Mouse (Mus musculus) myocyte (in vitro differentiated cells): ENCODE data around the gene Tox4. TPM values are rescaled to one million over a fixed set of nuclear protein-coding genes. Genes with fewer than 3 reads are reported as not detected.

ENCODE experiments used
- H3K27me3 ChIP-seq: one replicate; pipeline ENCODE4 v1.6.1; 2011; ENCODE audit not compliant: control insufficient read depth, insufficient read depth, insufficient read length
- H3K36me3 ChIP-seq: one replicate; pipeline ENCODE4 v1.6.1; 2011; ENCODE audit not compliant: control insufficient read depth, insufficient read depth
- H3K4me2 ChIP-seq: one replicate; pipeline ENCODE4 v1.6.1; 2011; ENCODE audit warnings: low read depth, control low read depth
- H3K4me3 ChIP-seq: one replicate; pipeline ENCODE4 v1.5.1; 2011; ENCODE audit warnings: mild to moderate bottlenecking, control low read depth, moderate library complexity
- H3K79me2 ChIP-seq: one replicate; pipeline ENCODE4 v1.6.1; 2011; ENCODE audit not compliant: control insufficient read depth, insufficient read depth
- H3ac ChIP-seq: one replicate; pipeline ENCODE4 v1.6.1; 2011; ENCODE audit not compliant: control insufficient read depth, insufficient read length
- CEBPB ChIP-seq: IDR thresholded peaks from 2 replicates; pipeline ENCODE4 v1.6.1; 2011; ENCODE audit warnings: mild to moderate bottlenecking, moderate library complexity; ENCODE audit not compliant: poor library complexity, insufficient read depth, severe bottlenecking
- E2F4 ChIP-seq: IDR thresholded peaks from one replicate; pipeline ENCODE4 v1.6.1; 2011; ENCODE audit warnings: mild to moderate bottlenecking, control low read depth, moderate library complexity; ENCODE audit not compliant: insufficient read depth
- MAX ChIP-seq: IDR thresholded peaks from one replicate; pipeline ENCODE4 v1.6.1; 2011; ENCODE audit warnings: low read depth, mild to moderate bottlenecking, control low read depth
- MYOD1 ChIP-seq, 3 experiments: IDR thresholded peaks; one replicate each; pipeline ENCODE4 v1.6.1; 2011; ENCODE audit warnings: control low read depth in 2 of 3, low read depth in 2 of 3, mild to moderate bottlenecking in 2 of 3, moderate library complexity in 1 of 3; ENCODE audit not compliant: insufficient read length in 2 of 3, control insufficient read depth in 1 of 3
- MYOG ChIP-seq, 3 experiments: IDR thresholded peaks; one replicate each; pipeline ENCODE4 v1.6.1; 2011; ENCODE audit warnings: control low read depth in 2 of 3, low read depth in 2 of 3, mild to moderate bottlenecking in 2 of 3; ENCODE audit not compliant: insufficient read length in 2 of 3, control insufficient read depth in 1 of 3, insufficient read depth in 1 of 3
- POLR2A ChIP-seq: IDR thresholded peaks from one replicate; pipeline ENCODE4 v1.6.1; 2011; ENCODE audit warnings: low read depth, mild to moderate bottlenecking, control low read depth, moderate library complexity; ENCODE audit not compliant: insufficient read length
- POLR2AphosphoS2 ChIP-seq: IDR thresholded peaks from one replicate; pipeline ENCODE4 v1.6.1; 2011; ENCODE audit warnings: low read depth, control low read depth; ENCODE audit not compliant: insufficient read length
- REST ChIP-seq: IDR thresholded peaks from one replicate; pipeline ENCODE4 v1.6.1; 2011; ENCODE audit warnings: mild to moderate bottlenecking, control low read depth, moderate library complexity; ENCODE audit not compliant: insufficient read depth, insufficient read length
- SRF ChIP-seq: IDR thresholded peaks from one replicate; pipeline ENCODE4 v1.6.1; 2011; ENCODE audit warnings: low read depth; ENCODE audit not compliant: control insufficient read depth, insufficient read length
- TCF12 ChIP-seq: IDR thresholded peaks from one replicate; pipeline ENCODE4 v1.6.1; 2011; ENCODE audit warnings: mild to moderate bottlenecking, control low read depth; ENCODE audit not compliant: poor library complexity, insufficient read depth, severe bottlenecking
- TCF3 ChIP-seq: IDR thresholded peaks from one replicate; pipeline ENCODE4 v1.6.1; 2011; ENCODE audit warnings: low read depth, control low read depth; ENCODE audit not compliant: insufficient read length
- USF1 ChIP-seq: IDR thresholded peaks from one replicate; pipeline ENCODE4 v1.6.1; 2011; ENCODE audit warnings: low read depth, mild to moderate bottlenecking, control low read depth, moderate library complexity
- polyA plus RNA-seq: library from polyadenylated mRNA; unstranded; fragments of >200 nt; fragmentation: generic; extraction: Trizol; gene quantifications from one replicate; pipeline ENCODE4 v1.2.1, GENCODE M21; 2012; ENCODE audit warnings: missing spikeins

The Tox4 gene
- polyA plus RNA-seq, 1 experiment = 26.8 TPM

DNA sequence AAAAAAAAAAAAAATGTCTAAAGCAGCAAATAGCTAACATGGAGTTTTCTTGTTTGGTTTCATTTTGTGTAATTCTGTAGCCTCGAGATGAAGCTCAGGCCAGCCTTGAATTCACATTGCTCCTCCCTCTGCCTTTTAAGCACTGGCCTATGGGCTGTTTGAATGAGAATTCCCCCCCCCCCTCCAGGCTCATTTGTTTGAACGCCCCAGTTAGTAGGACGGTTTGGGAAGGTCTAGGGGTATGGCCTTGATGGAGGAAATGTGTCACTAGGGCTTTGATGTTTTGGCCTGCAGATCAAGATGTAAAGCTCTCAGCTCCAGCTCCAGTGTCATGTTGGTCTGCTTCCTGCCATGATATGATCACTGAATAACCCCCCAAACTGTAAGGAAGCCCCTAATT, 6.2 kb upstream of the Tox4 start:
- no peaks in the 10 kb centered on the region for H3K27me3 ChIP-seq
- H3K36me3 ChIP-seq = peaks cover 15% of the 10 kb centered on the region
- TF ChIP-seq MYOG (IDR thresholded peaks at IDR 0.05; ENCODE audit: control insufficient read depth in 1 of 3, insufficient read depth in 1 of 3, insufficient read length in 2 of 3, low read depth in 2 of 3) = no peak
- no peak for TF ChIP-seq TCF3
- TF ChIP-seq E2F4 = no peak
- no peak for TF ChIP-seq USF1
- TF ChIP-seq MAX = no peak
- no peak for TF ChIP-seq REST
- no peak for TF ChIP-seq MYOD1 (IDR thresholded peaks at IDR 0.05; ENCODE audit: control insufficient read depth in 1 of 3, insufficient read length in 2 of 3, low read depth in 2 of 3)
- no peak for TF ChIP-seq POLR2AphosphoS2
- no peak for TF ChIP-seq POLR2A
- TF ChIP-seq CEBPB = no peak
- no peak for TF ChIP-seq SRF
- no peak for TF ChIP-seq TCF12
- H3K79me2 ChIP-seq = no peaks in the 10 kb centered on the region
- no peak overlapping the region for H3K4me2 ChIP-seq
- no peak overlapping the region for H3K4me3 ChIP-seq
- no peak overlapping the region for H3ac ChIP-seq

DNA sequence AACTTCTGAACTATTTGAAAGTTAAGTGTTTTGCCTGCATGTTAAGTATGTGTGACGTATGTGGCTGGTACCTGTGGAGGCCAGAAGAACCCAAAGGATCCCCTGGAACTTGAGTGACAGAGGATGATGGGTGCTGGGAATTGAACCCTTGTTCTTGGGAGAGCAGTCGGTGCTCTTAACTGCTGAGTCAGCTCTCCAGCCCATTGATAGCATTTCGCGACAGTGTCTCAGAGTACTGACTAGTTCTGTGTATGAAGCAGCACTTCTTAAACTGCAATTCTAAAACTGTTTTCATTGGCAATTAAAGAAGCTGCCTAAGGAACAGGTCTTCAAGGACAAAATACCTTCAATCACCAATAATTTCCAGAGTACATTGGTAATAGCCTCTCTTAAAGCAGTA, 1.7 kb upstream of the Tox4 start:
- H3K36me3 ChIP-seq = peaks cover 9% of the 10 kb centered on the region
- H3K79me2 ChIP-seq = peaks cover 26% of the 10 kb centered on the region
- no peaks in the 10 kb centered on the region for H3K27me3 ChIP-seq
- TF ChIP-seq POLR2AphosphoS2 (no peak), USF1 (no peak), TCF3 (no peak)
- H3ac ChIP-seq = no peak overlapping the region
- H3K4me3 ChIP-seq = no peak overlapping the region
- H3K4me2 ChIP-seq = no peak overlapping the region

DNA sequence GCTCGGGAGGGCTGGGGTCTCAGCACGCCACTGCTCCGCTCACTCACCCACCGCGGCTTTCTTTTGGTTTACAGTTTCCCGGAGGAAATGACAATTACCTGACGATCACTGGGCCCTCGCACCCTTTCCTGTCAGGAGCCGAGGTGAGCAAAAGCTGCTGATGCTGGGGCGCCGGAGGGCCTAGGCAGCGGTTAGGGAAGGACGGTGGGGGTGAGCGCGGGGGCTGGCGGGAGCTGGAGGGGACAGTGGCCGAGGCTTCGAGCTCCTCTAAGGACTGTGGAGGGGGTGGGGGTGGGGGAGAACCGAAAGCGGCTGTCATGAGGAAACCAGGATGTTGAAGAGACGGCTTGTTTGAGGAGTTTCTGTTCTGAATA, 788 bp downstream of the Tox4 start:
- Histone ChIP-seq H3K79me2 (peaks cover 50% of the 10 kb centered on the region), H3K4me2 (peak overlapping the region; percentile 88), H3ac (peak overlapping the region; percentile 39), H3K36me3 (peaks cover 9% of the 10 kb centered on the region), H3K27me3 (no peaks in the 10 kb centered on the region), H3K4me3 (peak overlapping the region; percentile 85)
- TF ChIP-seq MAX = no peak
- no peak for TF ChIP-seq REST
- TF ChIP-seq POLR2AphosphoS2 = no peak
- no peak for TF ChIP-seq TCF12
- no peak for TF ChIP-seq MYOD1 (IDR thresholded peaks at IDR 0.05; ENCODE audit: control insufficient read depth in 1 of 3, insufficient read length in 2 of 3, low read depth in 2 of 3)
- no peak for TF ChIP-seq E2F4
- no peak for TF ChIP-seq TCF3
- TF ChIP-seq USF1 = no peak
- TF ChIP-seq CEBPB = no peak
- TF ChIP-seq POLR2A = no peak
- no peak for TF ChIP-seq SRF
- TF ChIP-seq MYOG (IDR thresholded peaks at IDR 0.05; ENCODE audit: control insufficient read depth in 1 of 3, insufficient read depth in 1 of 3, insufficient read length in 2 of 3, low read depth in 2 of 3) = no peak

DNA sequence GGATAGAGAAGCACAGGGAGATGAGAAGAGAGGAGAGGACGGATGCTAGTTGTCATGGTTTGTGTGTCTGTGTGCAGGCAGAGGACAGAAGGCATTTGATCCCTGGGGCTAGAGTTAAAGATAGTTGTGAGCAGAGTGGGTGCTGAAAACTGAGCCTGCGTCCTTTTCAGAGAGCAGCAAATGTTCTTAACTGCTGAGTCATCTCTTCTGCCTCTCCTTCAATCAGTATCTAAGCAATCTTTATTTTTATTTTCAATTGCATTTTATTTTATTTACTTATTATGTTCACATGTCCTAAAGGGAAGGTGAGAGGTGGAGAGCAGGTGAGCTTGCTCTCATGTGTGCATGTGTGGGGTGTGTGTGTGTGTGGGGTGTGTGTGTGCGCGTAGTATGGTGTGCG, 4.7 kb downstream of the Tox4 start:
- H3K4me3 ChIP-seq = no peak overlapping the region
- H3K4me2 ChIP-seq = no peak overlapping the region

DNA sequence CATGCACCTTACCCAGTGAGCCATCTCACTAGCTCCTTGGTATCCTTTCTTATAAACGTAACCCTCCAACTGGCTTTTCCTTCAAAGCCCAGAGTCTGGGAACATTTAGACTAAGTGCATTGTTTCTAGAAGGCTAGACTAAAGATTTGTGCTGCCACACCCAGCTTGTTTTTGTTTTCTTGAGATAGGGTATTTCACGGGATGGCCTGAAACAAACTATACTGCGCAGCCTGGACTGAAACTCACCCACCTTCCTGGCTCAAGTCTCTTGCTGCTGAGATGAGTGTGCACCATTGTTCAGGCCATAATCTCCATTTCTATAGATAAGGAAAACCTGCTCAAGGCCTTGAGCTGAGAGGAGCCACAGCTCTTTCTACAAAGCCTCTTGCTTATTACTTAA, 5.2 kb downstream of the Tox4 start:
- Histone ChIP-seq H3ac (no peak overlapping the region), H3K36me3 (peaks cover 22% of the 10 kb centered on the region)

More for the DNA sequence above, 4.7 kb downstream of the Tox4 start:
- Histone ChIP-seq H3K79me2 (peaks cover 50% of the 10 kb centered on the region), H3ac (no peak overlapping the region), H3K27me3 (no peaks in the 10 kb centered on the region), H3K36me3 (peaks cover 22% of the 10 kb centered on the region)
- TF ChIP-seq MYOD1 (IDR thresholded peaks at IDR 0.05; ENCODE audit: control insufficient read depth in 1 of 3, insufficient read length in 2 of 3, low read depth in 2 of 3) (no peak), TCF3 (no peak), SRF (no peak), MAX (no peak), E2F4 (no peak), MYOG (IDR thresholded peaks at IDR 0.05; ENCODE audit: control insufficient read depth in 1 of 3, insufficient read depth in 1 of 3, insufficient read length in 2 of 3, low read depth in 2 of 3) (no peak), POLR2AphosphoS2 (no peak), CEBPB (no peak), TCF12 (no peak)

More for the DNA sequence above, 5.2 kb downstream of the Tox4 start:
- H3K79me2 ChIP-seq = peaks cover 50% of the 10 kb centered on the region
- TF ChIP-seq MYOG (IDR thresholded peaks at IDR 0.05; ENCODE audit: control insufficient read depth in 1 of 3, insufficient read depth in 1 of 3, insufficient read length in 2 of 3, low read depth in 2 of 3) (no peak), MAX (no peak), TCF3 (no peak), USF1 (no peak), REST (no peak), TCF12 (no peak), E2F4 (no peak), SRF (no peak), POLR2AphosphoS2 (no peak), MYOD1 (IDR thresholded peaks at IDR 0.05; ENCODE audit: control insufficient read depth in 1 of 3, insufficient read length in 2 of 3, low read depth in 2 of 3) (no peak), POLR2A (no peak)
- no peaks in the 10 kb centered on the region for H3K27me3 ChIP-seq
- H3K4me2 ChIP-seq = no peak overlapping the region
- H3K4me3 ChIP-seq = no peak overlapping the region
